Mouse (Mus musculus): ENCODE results near the gene Fgfr2. TPM values are rescaled to one million over a fixed set of nuclear protein-coding genes. Genes with fewer than 3 reads are reported as not detected.

Fgfr2 gene
- polyA plus RNA-seq, 1 experiment from 2014 or later = 24.1 TPM

- Histone ChIP-seq H3K9ac (ENCODE audit: low read depth, low read length) (no peak overlapping the region), H3K27ac (ENCODE audit: low read depth, low read length) (no peak overlapping the region), H3K4me3 (ENCODE audit: low read length) (no peak overlapping the region), H3K36me3 (ENCODE audit: control insufficient read depth, insufficient read depth, low read length) (no peaks in the 10 kb centered on the region), H3K9me3 (ENCODE audit: control insufficient read depth, low read length) (0 out of 2 replicates have a peak, but pooled peaks cover 2% of the 10 kb centered on the region), H3K27me3 (replicated peaks; ENCODE audit: control insufficient read depth, insufficient read depth, low read length) (no peaks in the 10 kb centered on the region), H3K4me1 (ENCODE audit: control insufficient read depth, insufficient read depth, low read depth, low read length) (peaks cover 2% of the 10 kb centered on the region; the same call in 1 of the 2 replicates), H3K4me2 (ENCODE audit: low read length) (no peak overlapping the region; the same call in 1 of the 2 replicates)
- no peak for ATAC-seq
- WGBS = 50% methylated on average over 7 of the region's 7 CpGs
These were observed 1066.6 kb downstream of the Fgfr2 start for GRCm38 (mm10) chr7:132056565-132056964.

- 30% methylated on average over 4 of the region's 4 CpGs for WGBS
These were observed 1076.5 kb downstream of the Fgfr2 start for GRCm38 (mm10) chr7:132046662-132047061.

GRCm38 (mm10) chr7:132031940-132032531 lies 1091.1 kb downstream of the Fgfr2 start:
- Histone ChIP-seq H3K4me1 (ENCODE audit: control insufficient read depth, insufficient read depth, low read depth, low read length) (peaks cover 3% of the 10 kb centered on the region; the same call in 1 of the 2 replicates), H3K4me2 (ENCODE audit: low read length) (no peak overlapping the region), H3K4me3 (ENCODE audit: low read length) (no peak overlapping the region), H3K9ac (ENCODE audit: low read depth, low read length) (no peak overlapping the region), H3K9me3 (ENCODE audit: control insufficient read depth, low read length) (no peaks in the 10 kb centered on the region), H3K27ac (ENCODE audit: low read depth, low read length) (no peak overlapping the region), H3K27me3 (replicated peaks; ENCODE audit: control insufficient read depth, insufficient read depth, low read length) (no peaks in the 10 kb centered on the region), H3K36me3 (ENCODE audit: control insufficient read depth, insufficient read depth, low read length) (no peaks in the 10 kb centered on the region)
- WGBS = 51% methylated on average over 6 of the region's 6 CpGs
- ATAC-seq = peak; percentile 42; the same call in 1 of the 2 replicates

More at GRCm38 (mm10) chr7:132046662-132047061, 1076.5 kb downstream of the Fgfr2 start:
- no peaks in the 10 kb centered on the region for H3K36me3 ChIP-seq (ENCODE audit: control insufficient read depth, insufficient read depth, low read length)
- H3K4me1 ChIP-seq (ENCODE audit: control insufficient read depth, insufficient read depth, low read depth, low read length) = peaks cover 3% of the 10 kb centered on the region; the same call in 1 of the 2 replicates
- no peak overlapping the region for H3K27ac ChIP-seq (ENCODE audit: low read depth, low read length)
- no peak overlapping the region for H3K4me3 ChIP-seq (ENCODE audit: low read length)
- H3K9me3 ChIP-seq (ENCODE audit: control insufficient read depth, low read length) = no peaks in the 10 kb centered on the region
- H3K9ac ChIP-seq (ENCODE audit: low read depth, low read length) = no peak overlapping the region
- no peak overlapping the region for H3K4me2 ChIP-seq (ENCODE audit: low read length)
- 0 out of 2 replicates have a peak, but pooled peaks have one; percentile 42 for ATAC-seq
- H3K27me3 ChIP-seq (replicated peaks; ENCODE audit: control insufficient read depth, insufficient read depth, low read length) = no peaks in the 10 kb centered on the region

GRCm38 (mm10) chr7:132026671-132027070 lies 1096.5 kb downstream of the Fgfr2 start:
- Histone ChIP-seq H3K4me1 (ENCODE audit: control insufficient read depth, insufficient read depth, low read depth, low read length) (no peaks in the 10 kb centered on the region), H3K27ac (ENCODE audit: low read depth, low read length) (no peak overlapping the region), H3K27me3 (replicated peaks; ENCODE audit: control insufficient read depth, insufficient read depth, low read length) (no peaks in the 10 kb centered on the region), H3K9ac (ENCODE audit: low read depth, low read length) (no peak overlapping the region), H3K4me3 (ENCODE audit: low read length) (no peak overlapping the region), H3K9me3 (ENCODE audit: control insufficient read depth, low read length) (no peaks in the 10 kb centered on the region), H3K4me2 (ENCODE audit: low read length) (no peak overlapping the region), H3K36me3 (ENCODE audit: control insufficient read depth, insufficient read depth, low read length) (no peaks in the 10 kb centered on the region)
- no peak for ATAC-seq
- 80% methylated on average over 6 of the region's 6 CpGs for WGBS

- H3K27me3 ChIP-seq (replicated peaks; ENCODE audit: control insufficient read depth, insufficient read depth, low read length) = no peaks in the 10 kb centered on the region
- no peak overlapping the region for H3K4me3 ChIP-seq (ENCODE audit: low read length)
- H3K9me3 ChIP-seq (ENCODE audit: control insufficient read depth, low read length) = no peaks in the 10 kb centered on the region
- 60% methylated on average over 6 of the region's 6 CpGs for WGBS
- no peaks in the 10 kb centered on the region for H3K36me3 ChIP-seq (ENCODE audit: control insufficient read depth, insufficient read depth, low read length)
- no peak overlapping the region for H3K27ac ChIP-seq (ENCODE audit: low read depth, low read length)
- H3K4me1 ChIP-seq (ENCODE audit: control insufficient read depth, insufficient read depth, low read depth, low read length) = no peaks in the 10 kb centered on the region
- no peak overlapping the region for H3K9ac ChIP-seq (ENCODE audit: low read depth, low read length)
- no peak overlapping the region for H3K4me2 ChIP-seq (ENCODE audit: low read length)
- no peak for ATAC-seq
These were observed 1097.6 kb downstream of the Fgfr2 start for GRCm38 (mm10) chr7:132025591-132025990.

- Histone ChIP-seq H3K27ac (ENCODE audit: low read depth, low read length) (no peak overlapping the region), H3K4me2 (ENCODE audit: low read length) (no peak overlapping the region), H3K36me3 (ENCODE audit: control insufficient read depth, insufficient read depth, low read length) (no peaks in the 10 kb centered on the region), H3K9ac (ENCODE audit: low read depth, low read length) (no peak overlapping the region), H3K4me3 (ENCODE audit: low read length) (no peak overlapping the region), H3K9me3 (ENCODE audit: control insufficient read depth, low read length) (no peaks in the 10 kb centered on the region), H3K27me3 (replicated peaks; ENCODE audit: control insufficient read depth, insufficient read depth, low read length) (no peaks in the 10 kb centered on the region), H3K4me1 (ENCODE audit: control insufficient read depth, insufficient read depth, low read depth, low read length) (peaks cover 16% of the 10 kb centered on the region)
- no peak for ATAC-seq
- WGBS = 75% methylated on average over 3 of the region's 3 CpGs
These were observed 1107.2 kb downstream of the Fgfr2 start for GRCm38 (mm10) chr7:132015933-132016332.

GRCm38 (mm10) chr7:132015193-132015592 lies 1108.0 kb downstream of the Fgfr2 start:
- WGBS = 21% methylated on average over 3 of the region's 3 CpGs
- no peak overlapping the region for H3K9ac ChIP-seq (ENCODE audit: low read depth, low read length)
- H3K4me2 ChIP-seq (ENCODE audit: low read length) = no peak overlapping the region
- H3K36me3 ChIP-seq (ENCODE audit: control insufficient read depth, insufficient read depth, low read length) = no peaks in the 10 kb centered on the region
- H3K9me3 ChIP-seq (ENCODE audit: control insufficient read depth, low read length) = no peaks in the 10 kb centered on the region
- no peaks in the 10 kb centered on the region for H3K27me3 ChIP-seq (replicated peaks; ENCODE audit: control insufficient read depth, insufficient read depth, low read length)
- H3K4me1 ChIP-seq (ENCODE audit: control insufficient read depth, insufficient read depth, low read depth, low read length) = peaks cover 16% of the 10 kb centered on the region
- no peak overlapping the region for H3K4me3 ChIP-seq (ENCODE audit: low read length)
- H3K27ac ChIP-seq (ENCODE audit: low read depth, low read length) = no peak overlapping the region
- no peak for ATAC-seq

GRCm38 (mm10) chr7:132013970-132014369 lies 1109.2 kb downstream of the Fgfr2 start:
- Histone ChIP-seq H3K4me2 (ENCODE audit: low read length) (no peak overlapping the region), H3K36me3 (ENCODE audit: control insufficient read depth, insufficient read depth, low read length) (no peaks in the 10 kb centered on the region), H3K4me3 (ENCODE audit: low read length) (no peak overlapping the region), H3K9me3 (ENCODE audit: control insufficient read depth, low read length) (no peaks in the 10 kb centered on the region), H3K4me1 (ENCODE audit: control insufficient read depth, insufficient read depth, low read depth, low read length) (peaks cover 16% of the 10 kb centered on the region), H3K27ac (ENCODE audit: low read depth, low read length) (0 out of 2 replicates have a peak overlapping the region, but pooled peaks have one; percentile 23), H3K9ac (ENCODE audit: low read depth, low read length) (no peak overlapping the region), H3K27me3 (replicated peaks; ENCODE audit: control insufficient read depth, insufficient read depth, low read length) (no peaks in the 10 kb centered on the region)
- ATAC-seq = no peak
- 67% methylated on average over 5 of the region's 5 CpGs for WGBS

- 16% methylated on average over 1 of the region's 1 CpGs for WGBS
- Histone ChIP-seq H3K4me1 (ENCODE audit: control insufficient read depth, insufficient read depth, low read depth, low read length) (peaks cover 16% of the 10 kb centered on the region), H3K36me3 (ENCODE audit: control insufficient read depth, insufficient read depth, low read length) (no peaks in the 10 kb centered on the region), H3K4me3 (ENCODE audit: low read length) (no peak overlapping the region), H3K4me2 (ENCODE audit: low read length) (no peak overlapping the region), H3K9me3 (ENCODE audit: control insufficient read depth, low read length) (no peaks in the 10 kb centered on the region), H3K27me3 (replicated peaks; ENCODE audit: control insufficient read depth, insufficient read depth, low read length) (no peaks in the 10 kb centered on the region), H3K27ac (ENCODE audit: low read depth, low read length) (no peak overlapping the region), H3K9ac (ENCODE audit: low read depth, low read length) (no peak overlapping the region)
- peak; percentile 93 for ATAC-seq
These were observed 1110.0 kb downstream of the Fgfr2 start for GRCm38 (mm10) chr7:132012969-132013679.
